Mouse (Mus musculus): ENCODE results near the gene Slc6a3. TPM values are rescaled to one million over a fixed set of nuclear protein-coding genes. Genes with fewer than 3 reads are reported as not detected.

Slc6a3 gene
- polyA plus RNA-seq, 1 experiment from 2014 or later = 0.14 TPM

- WGBS = 93% methylated on average over 5 of the region's 5 CpGs
- no peak overlapping the region for H3K27ac ChIP-seq (ENCODE audit: low read length)
- no peaks in the 10 kb centered on the region for H3K36me3 ChIP-seq (ENCODE audit: control insufficient read depth, insufficient read depth)
- H3K9me3 ChIP-seq (ENCODE audit: control insufficient read depth, low read length) = no peaks in the 10 kb centered on the region
- H3K4me2 ChIP-seq (ENCODE audit: low read length) = no peak overlapping the region
- H3K9ac ChIP-seq (replicated peaks; ENCODE audit: low read depth, low read length) = no peak overlapping the region
- no peaks in the 10 kb centered on the region for H3K27me3 ChIP-seq (replicated peaks; ENCODE audit: control insufficient read depth, insufficient read depth, low read length)
- no peak overlapping the region for H3K4me3 ChIP-seq (replicated peaks; ENCODE audit: low read length)
- H3K4me1 ChIP-seq (replicated peaks; ENCODE audit: control insufficient read depth, insufficient read depth, low read length) = no peaks in the 10 kb centered on the region
- ATAC-seq = no peak
These were observed 27.7 kb downstream of the Slc6a3 start for GRCm38 (mm10) chr13:73564201-73564600.

GRCm38 (mm10) chr13:73575051-73575450 is 38.5 kb downstream of the Slc6a3 start:
- no peak for ATAC-seq
- H3K36me3 ChIP-seq (ENCODE audit: control insufficient read depth, insufficient read depth) = no peaks in the 10 kb centered on the region

GRCm38 (mm10) chr13:73577277-73577676 is 40.7 kb downstream of the Slc6a3 start:
- Histone ChIP-seq H3K27ac (ENCODE audit: low read length) (no peak overlapping the region), H3K4me3 (replicated peaks; ENCODE audit: low read length) (no peak overlapping the region), H3K9me3 (ENCODE audit: control insufficient read depth, low read length) (no peaks in the 10 kb centered on the region), H3K9ac (replicated peaks; ENCODE audit: low read depth, low read length) (no peak overlapping the region), H3K36me3 (ENCODE audit: control insufficient read depth, insufficient read depth) (no peaks in the 10 kb centered on the region), H3K4me2 (ENCODE audit: low read length) (no peak overlapping the region), H3K27me3 (replicated peaks; ENCODE audit: control insufficient read depth, insufficient read depth, low read length) (no peaks in the 10 kb centered on the region), H3K4me1 (replicated peaks; ENCODE audit: control insufficient read depth, insufficient read depth, low read length) (no peaks in the 10 kb centered on the region)
- WGBS = 81% methylated on average over 2 of the region's 2 CpGs
- ATAC-seq = no peak

More at GRCm38 (mm10) chr13:73575051-73575450, 38.5 kb downstream of the Slc6a3 start:
- Histone ChIP-seq H3K4me3 (replicated peaks; ENCODE audit: low read length) (no peak overlapping the region), H3K4me1 (replicated peaks; ENCODE audit: control insufficient read depth, insufficient read depth, low read length) (no peaks in the 10 kb centered on the region), H3K4me2 (ENCODE audit: low read length) (no peak overlapping the region), H3K9ac (replicated peaks; ENCODE audit: low read depth, low read length) (no peak overlapping the region), H3K27me3 (replicated peaks; ENCODE audit: control insufficient read depth, insufficient read depth, low read length) (no peaks in the 10 kb centered on the region), H3K27ac (ENCODE audit: low read length) (no peak overlapping the region), H3K9me3 (ENCODE audit: control insufficient read depth, low read length) (no peaks in the 10 kb centered on the region)

GRCm38 (mm10) chr13:73591488-73591887 is 54.9 kb downstream of the Slc6a3 start:
- H3K36me3 ChIP-seq (ENCODE audit: control insufficient read depth, insufficient read depth) = no peaks in the 10 kb centered on the region
- 95% methylated on average over 3 of the region's 3 CpGs for WGBS
- no peak for ATAC-seq

GRCm38 (mm10) chr13:73592546-73592945 is 56.0 kb downstream of the Slc6a3 start:
- no peak overlapping the region for H3K4me3 ChIP-seq (replicated peaks; ENCODE audit: low read length)
- whole genome bisulfite sequencing = 44% methylated on average over 2 of the region's 2 CpGs
- no peak overlapping the region for H3K9ac ChIP-seq (replicated peaks; ENCODE audit: low read depth, low read length)
- H3K27ac ChIP-seq (ENCODE audit: low read length) = no peak overlapping the region
- H3K9me3 ChIP-seq (ENCODE audit: control insufficient read depth, low read length) = no peaks in the 10 kb centered on the region
- no peak overlapping the region for H3K4me2 ChIP-seq (ENCODE audit: low read length)
- no peaks in the 10 kb centered on the region for H3K27me3 ChIP-seq (replicated peaks; ENCODE audit: control insufficient read depth, insufficient read depth, low read length)
- no peak for ATAC-seq
- H3K4me1 ChIP-seq (replicated peaks; ENCODE audit: control insufficient read depth, insufficient read depth, low read length) = no peaks in the 10 kb centered on the region
- no peaks in the 10 kb centered on the region for H3K36me3 ChIP-seq (ENCODE audit: control insufficient read depth, insufficient read depth)

More at GRCm38 (mm10) chr13:73591488-73591887, 54.9 kb downstream of the Slc6a3 start:
- no peak overlapping the region for H3K4me2 ChIP-seq (ENCODE audit: low read length)
- no peaks in the 10 kb centered on the region for H3K4me1 ChIP-seq (replicated peaks; ENCODE audit: control insufficient read depth, insufficient read depth, low read length)
- H3K27me3 ChIP-seq (replicated peaks; ENCODE audit: control insufficient read depth, insufficient read depth, low read length) = no peaks in the 10 kb centered on the region
- no peak overlapping the region for H3K9ac ChIP-seq (replicated peaks; ENCODE audit: low read depth, low read length)
- no peak overlapping the region for H3K27ac ChIP-seq (ENCODE audit: low read length)
- no peaks in the 10 kb centered on the region for H3K9me3 ChIP-seq (ENCODE audit: control insufficient read depth, low read length)
- no peak overlapping the region for H3K4me3 ChIP-seq (replicated peaks; ENCODE audit: low read length)

GRCm38 (mm10) chr13:73596276-73596675 is 59.7 kb downstream of the Slc6a3 start:
- no peak overlapping the region for H3K4me2 ChIP-seq (ENCODE audit: low read length)
- WGBS = 84% methylated on average over 4 of the region's 4 CpGs
- H3K4me3 ChIP-seq (replicated peaks; ENCODE audit: low read length) = no peak overlapping the region
- no peaks in the 10 kb centered on the region for H3K9me3 ChIP-seq (ENCODE audit: control insufficient read depth, low read length)
- H3K9ac ChIP-seq (replicated peaks; ENCODE audit: low read depth, low read length) = no peak overlapping the region
- no peaks in the 10 kb centered on the region for H3K4me1 ChIP-seq (replicated peaks; ENCODE audit: control insufficient read depth, insufficient read depth, low read length)
- no peaks in the 10 kb centered on the region; the same call in 1 of the 2 replicates for H3K27me3 ChIP-seq (replicated peaks; ENCODE audit: control insufficient read depth, insufficient read depth, low read length)
- no peaks in the 10 kb centered on the region for H3K36me3 ChIP-seq (ENCODE audit: control insufficient read depth, insufficient read depth)
- no peak for ATAC-seq
- no peak overlapping the region for H3K27ac ChIP-seq (ENCODE audit: low read length)

- Histone ChIP-seq H3K4me3 (replicated peaks; ENCODE audit: low read length) (no peak overlapping the region), H3K9me3 (ENCODE audit: control insufficient read depth, low read length) (no peaks in the 10 kb centered on the region), H3K27me3 (replicated peaks; ENCODE audit: control insufficient read depth, insufficient read depth, low read length) (no peaks in the 10 kb centered on the region; the same call in 1 of the 2 replicates), H3K9ac (replicated peaks; ENCODE audit: low read depth, low read length) (no peak overlapping the region), H3K4me1 (replicated peaks; ENCODE audit: control insufficient read depth, insufficient read depth, low read length) (peaks cover 15% of the 10 kb centered on the region), H3K4me2 (ENCODE audit: low read length) (no peak overlapping the region), H3K27ac (ENCODE audit: low read length) (no peak overlapping the region), H3K36me3 (ENCODE audit: control insufficient read depth, insufficient read depth) (no peaks in the 10 kb centered on the region)
- no peak for ATAC-seq
- 80% methylated on average over 4 of the region's 4 CpGs for WGBS
These were observed 63.7 kb downstream of the Slc6a3 start for GRCm38 (mm10) chr13:73600217-73600616.

- no peak for ATAC-seq
- no peak overlapping the region for H3K27ac ChIP-seq (ENCODE audit: low read length)
These were observed 66.5 kb downstream of the Slc6a3 start for GRCm38 (mm10) chr13:73603046-73603445.

GRCm38 (mm10) chr13:73603522-73604155 is 67.1 kb downstream of the Slc6a3 start, which contains the start of gene Clptm1l:
Gene Clptm1l (plus strand): TSS chr13:73604006.
- Histone ChIP-seq H3K9ac (replicated peaks; ENCODE audit: low read depth, low read length) (peak within 1 kb of the TSS; percentile 87), H3K9me3 (ENCODE audit: control insufficient read depth, low read length) (no peaks in the 10 kb centered on the region), H3K36me3 (ENCODE audit: control insufficient read depth, insufficient read depth) (peaks cover 17% of the 10 kb centered on the region), H3K27me3 (replicated peaks; ENCODE audit: control insufficient read depth, insufficient read depth, low read length) (no peaks in the 10 kb centered on the region), H3K4me3 (replicated peaks; ENCODE audit: low read length) (peak within 1 kb of the TSS; percentile 93), H3K4me2 (ENCODE audit: low read length) (peak within 1 kb of the TSS; percentile 97), H3K4me1 (replicated peaks; ENCODE audit: control insufficient read depth, insufficient read depth, low read length) (peaks cover 19% of the 10 kb centered on the region), H3K27ac (ENCODE audit: low read length) (peak within 1 kb of the TSS; percentile 66; the same call in 1 of the 2 replicates)
- peak; percentile 99 for ATAC-seq
- under 1% methylated on average over 52 of the region's 53 CpGs for WGBS

More at GRCm38 (mm10) chr13:73603046-73603445, 66.5 kb downstream of the Slc6a3 start:
- Histone ChIP-seq H3K9ac (replicated peaks; ENCODE audit: low read depth, low read length) (peak overlapping the region; percentile 87), H3K27me3 (replicated peaks; ENCODE audit: control insufficient read depth, insufficient read depth, low read length) (no peaks in the 10 kb centered on the region; the same call in 1 of the 2 replicates), H3K9me3 (ENCODE audit: control insufficient read depth, low read length) (no peaks in the 10 kb centered on the region), H3K4me1 (replicated peaks; ENCODE audit: control insufficient read depth, insufficient read depth, low read length) (peaks cover 19% of the 10 kb centered on the region), H3K4me3 (replicated peaks; ENCODE audit: low read length) (peak overlapping the region; percentile 93), H3K36me3 (ENCODE audit: control insufficient read depth, insufficient read depth) (peaks cover 13% of the 10 kb centered on the region), H3K4me2 (ENCODE audit: low read length) (peak overlapping the region; percentile 97)
- 56% methylated on average over 4 of the region's 4 CpGs for WGBS

All from forebrain, embryonic 16.5 days (tissue).